Mouse (Mus musculus): Measurements from ENCODE around the gene Was.
"Not testable (repeated sequence)": the region's sequence is repeated elsewhere in the genome, so short reads cannot be mapped to it uniquely, and the experiment has no call there.

Gene Was

DNA sequence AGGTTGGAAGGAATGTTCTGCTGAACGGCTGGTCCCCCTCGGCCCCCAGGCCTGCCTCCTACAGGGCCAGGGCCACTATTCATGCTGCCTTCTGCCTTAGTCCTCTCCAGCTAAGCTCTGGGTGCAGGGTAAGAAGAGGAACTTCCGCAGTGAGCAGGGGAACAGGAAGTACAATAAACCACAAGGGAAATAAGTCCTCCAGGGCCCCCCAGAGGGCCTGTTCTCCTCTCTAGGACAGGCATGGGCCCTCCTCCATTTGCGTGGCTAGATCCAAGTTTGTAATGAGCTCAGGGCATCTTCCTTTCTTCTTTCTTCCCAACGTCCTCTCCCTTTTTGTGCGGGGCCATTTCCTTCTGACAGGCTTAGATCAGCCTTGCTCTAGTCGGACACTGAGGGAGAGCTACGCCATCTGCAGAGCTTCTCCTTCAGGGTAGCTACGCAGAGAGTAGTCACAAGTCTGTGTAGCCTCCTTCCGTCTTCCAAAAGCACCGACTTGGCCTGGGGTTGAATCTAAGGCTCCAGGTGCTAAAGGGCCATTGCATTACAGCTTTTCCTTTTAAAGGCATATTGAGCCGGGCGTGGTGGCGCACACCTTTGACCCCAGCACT, at the start of gene Was:
Gene Was, minus strand, starts transcription at position 153 of the 608 bp plus-strand sequence.
- DNase-seq (ENCODE audit: low spot score): no peak

GRCm38 (mm10) chrX:8139480-8139879, 49.2 kb upstream of the Was start:
- no peak for DNase-seq (ENCODE audit: low spot score)

GRCm38 (mm10) chrX:8135886-8136285, 45.6 kb upstream of the Was start:
- no peak for DNase-seq (ENCODE audit: low spot score)

DNA sequence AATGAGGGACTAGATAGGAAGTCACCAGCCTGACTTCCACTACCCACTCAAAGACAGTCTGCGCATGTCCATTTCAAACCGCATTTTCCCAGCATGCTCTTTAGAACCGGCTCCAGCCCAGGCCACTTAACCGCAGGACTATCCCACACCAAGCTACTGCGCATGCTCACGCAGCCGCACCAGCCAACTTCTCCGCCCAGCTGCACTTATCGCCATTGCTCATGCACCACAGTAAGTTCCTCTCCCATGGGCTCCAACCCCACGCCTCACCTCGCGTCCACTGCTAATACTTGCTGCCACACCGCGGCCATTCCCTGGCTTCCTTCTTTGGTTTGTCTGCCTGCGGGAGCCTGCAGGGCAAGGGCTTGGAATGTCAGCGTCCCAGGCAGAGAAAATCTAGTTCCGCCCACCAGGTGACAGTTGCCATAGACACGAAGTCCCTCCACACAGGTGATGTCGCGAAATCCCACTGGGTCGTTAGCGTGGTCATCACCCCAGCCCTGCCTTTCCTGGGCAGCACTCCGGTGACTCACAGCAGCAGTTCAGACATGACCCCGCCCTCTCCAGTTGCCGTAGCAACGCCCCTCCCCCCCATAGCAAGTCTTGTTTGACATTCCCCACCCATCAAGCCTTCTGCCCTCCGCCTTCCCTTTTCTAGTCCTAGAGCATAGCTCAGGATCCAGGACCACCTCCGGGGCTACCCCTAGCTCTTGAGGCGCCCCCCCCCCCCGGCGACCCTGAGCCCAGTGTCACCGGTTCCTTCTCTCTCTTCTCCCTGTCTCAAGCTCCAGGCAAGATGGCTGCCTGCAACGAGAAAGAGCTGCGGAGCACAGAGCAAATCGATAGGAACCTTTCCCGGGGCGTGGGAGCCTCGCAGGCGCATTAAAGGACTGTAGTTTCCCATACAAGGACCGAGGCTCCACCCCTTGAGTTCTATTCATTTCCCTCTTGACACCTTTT, 42.0 kb upstream of the Was start, which contains the start of gene Wdr13:
Gene Wdr13, minus strand, starts transcription at position 876 of the 960 bp plus-strand sequence.
- peak; percentile 73 for DNase-seq (ENCODE audit: low spot score)

DNA sequence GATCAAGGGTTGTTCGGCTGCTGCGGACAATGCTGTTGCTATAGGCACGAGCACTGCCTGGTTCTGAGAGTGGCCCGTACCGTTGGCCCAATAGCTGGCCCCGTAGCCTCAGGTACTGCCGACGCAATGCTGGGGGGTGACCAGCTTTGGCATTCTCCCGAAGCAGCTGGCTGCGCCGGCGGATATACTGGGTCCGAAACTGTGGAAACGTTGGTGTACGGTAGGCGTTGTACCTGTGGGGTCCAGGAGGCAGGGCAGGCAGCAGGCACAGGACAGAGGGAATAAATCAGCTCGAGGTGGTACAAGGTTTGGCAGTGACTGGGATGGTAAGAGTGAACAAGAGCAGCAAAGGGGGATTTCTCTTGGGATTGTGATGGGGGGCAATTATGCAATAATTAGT, 41.1 kb upstream of the Was start:
- DNase-seq (ENCODE audit: low spot score): no peak

DNA sequence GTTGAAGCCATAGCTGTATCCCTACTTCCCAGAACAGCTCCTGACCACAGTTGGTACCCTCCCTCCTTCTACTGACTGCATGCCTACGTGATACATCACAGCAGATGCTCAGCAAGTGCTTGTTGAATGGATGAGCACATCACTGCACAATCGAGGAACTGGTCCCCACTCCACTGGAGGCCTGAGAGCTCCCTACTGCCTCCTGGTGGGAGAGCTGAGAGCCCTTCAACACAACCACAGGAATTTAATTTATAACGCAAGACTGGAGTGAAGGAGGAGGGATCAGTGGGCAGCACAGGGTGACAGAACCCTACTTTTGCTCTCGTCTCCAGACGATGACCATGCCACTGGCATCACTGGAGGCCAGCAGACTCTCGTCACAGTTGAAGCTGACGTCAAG, 34.9 kb upstream of the Was start:
- no peak for DNase-seq (ENCODE audit: low spot score)

DNA sequence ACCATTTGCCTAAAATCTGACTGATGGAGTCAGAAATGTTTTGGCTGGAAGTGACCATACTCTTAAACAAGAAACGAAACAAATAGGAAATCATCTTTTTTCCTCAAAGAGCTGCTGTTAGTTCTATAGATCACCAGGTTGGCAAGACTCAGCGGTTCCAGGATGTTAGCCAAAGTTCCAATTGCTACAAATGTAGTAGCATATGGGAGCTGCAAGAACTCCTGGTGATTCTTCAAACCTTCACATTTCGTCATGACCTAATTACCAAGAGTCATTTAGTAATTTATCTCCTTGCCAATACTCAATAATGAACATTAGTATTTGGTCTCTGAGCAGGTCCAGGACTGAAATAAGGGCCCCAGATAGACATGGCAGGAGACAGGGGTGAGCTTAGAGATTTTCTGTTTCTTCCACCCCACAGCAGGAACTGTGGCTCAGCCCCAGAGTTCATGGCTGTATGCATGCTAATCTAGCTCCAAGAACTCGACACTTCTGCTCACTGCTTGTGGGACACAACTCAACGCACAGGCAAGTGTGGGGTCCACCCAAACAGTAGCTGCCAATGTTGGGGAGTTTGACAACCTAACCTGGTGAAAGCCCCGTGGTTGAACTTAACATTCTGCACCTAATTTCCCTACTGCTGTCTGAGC, 33.6 kb upstream of the Was start:
- DNase-seq (ENCODE audit: low spot score): no peak

DNA sequence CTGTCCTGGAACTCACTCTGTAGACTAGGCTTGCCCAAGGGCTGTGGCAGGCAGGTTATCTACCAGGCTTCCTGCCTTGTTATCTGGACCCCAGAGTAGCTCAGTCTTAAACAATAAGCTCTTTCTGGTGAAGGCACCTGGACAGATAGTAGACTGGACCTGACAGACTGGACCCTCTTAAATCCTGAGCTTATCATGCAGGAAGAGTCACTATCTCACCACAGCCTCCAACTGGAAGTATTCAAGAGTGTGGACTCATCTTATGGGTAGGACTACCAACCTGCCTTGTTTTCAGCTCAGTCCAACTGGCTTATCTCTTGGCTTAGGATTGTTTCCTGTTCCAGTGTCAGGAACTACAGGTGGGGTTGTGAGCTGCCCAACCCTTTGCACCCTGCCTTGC, 27.0 kb upstream of the Was start:
- no peak for DNase-seq (ENCODE audit: low spot score)

DNA sequence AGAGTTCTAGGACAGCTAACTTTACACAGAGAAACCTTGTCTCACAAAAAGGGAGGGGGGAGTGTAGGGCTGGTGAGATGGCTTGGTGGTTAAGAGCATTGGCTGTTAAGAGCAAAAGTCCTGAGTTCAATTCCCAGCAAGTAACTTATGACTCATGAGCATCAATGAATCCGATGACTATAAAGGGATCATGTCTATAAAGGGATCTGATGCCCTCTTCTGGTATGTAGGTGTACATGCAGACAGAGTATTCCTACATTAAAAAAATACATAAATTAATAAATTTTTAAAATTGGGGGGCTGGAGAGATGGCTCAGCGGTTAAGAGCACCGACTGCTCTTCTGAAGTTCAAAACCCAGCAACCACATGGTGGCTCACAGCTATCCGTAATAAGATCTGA, 25.0 kb upstream of the Was start:
- DNase-seq (ENCODE audit: low spot score): no peak

GRCm38 (mm10) chrX:8105019-8105418, 14.7 kb upstream of the Was start:
- DNase-seq (ENCODE audit: low spot score): no peak

DNA sequence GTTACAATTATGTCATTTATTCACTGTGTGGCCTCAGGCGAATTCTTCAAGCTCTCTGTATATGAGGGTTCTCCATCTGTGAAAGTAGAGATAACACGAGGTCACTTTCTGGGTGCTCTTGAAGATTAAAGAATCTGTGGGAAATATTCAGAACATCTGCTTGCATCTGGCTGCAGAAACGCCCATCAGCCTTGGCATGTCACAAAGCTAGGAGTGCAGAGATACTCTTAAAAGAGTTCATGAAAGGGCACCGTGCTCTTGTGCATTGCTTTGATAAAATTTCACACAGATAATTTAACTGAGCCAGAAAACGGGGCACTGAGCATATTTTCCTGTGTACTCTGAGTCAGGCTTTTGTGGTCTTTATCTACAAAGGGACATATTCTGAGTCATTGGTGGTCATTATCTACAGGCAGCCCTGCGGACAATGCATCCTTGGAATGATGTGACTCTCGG, 11.9 kb upstream of the Was start:
- no peak for DNase-seq (ENCODE audit: low spot score)

GRCm38 (mm10) chrX:8101017-8101416, 10.7 kb upstream of the Was start:
- DNase-seq (ENCODE audit: low spot score): no peak

GRCm38 (mm10) chrX:8099435-8099834, 9.1 kb upstream of the Was start:
- DNase-seq (ENCODE audit: low spot score): no peak

DNA sequence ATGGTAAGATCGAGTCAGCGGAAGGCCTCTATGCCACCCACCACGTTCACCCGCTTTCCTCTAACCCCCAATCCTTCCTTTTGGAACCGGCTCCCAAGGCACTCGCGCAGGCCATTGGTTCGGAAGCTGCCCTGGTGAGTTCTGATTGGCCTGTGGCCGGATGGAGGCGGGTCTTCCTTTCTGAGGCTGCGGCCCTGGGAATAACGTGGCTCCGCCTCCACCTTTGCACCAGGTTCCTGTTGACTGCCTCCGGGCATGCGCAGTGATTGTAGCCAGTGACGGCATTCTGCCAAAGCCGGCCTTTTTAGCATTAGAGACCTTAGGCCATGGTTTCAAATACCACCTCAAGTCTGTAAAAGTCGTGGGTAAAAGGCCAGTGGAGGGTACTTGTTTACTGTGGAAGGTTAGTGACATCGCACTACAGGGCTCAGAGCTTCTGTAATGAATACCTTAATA, 6.5 kb upstream of the Was start:
- peak; percentile 85 for DNase-seq (ENCODE audit: low spot score)

- peak; percentile 73 for DNase-seq (ENCODE audit: low spot score)
Measured at GRCm38 (mm10) chrX:8096068-8096786, 5.9 kb upstream of the Was start.

DNA sequence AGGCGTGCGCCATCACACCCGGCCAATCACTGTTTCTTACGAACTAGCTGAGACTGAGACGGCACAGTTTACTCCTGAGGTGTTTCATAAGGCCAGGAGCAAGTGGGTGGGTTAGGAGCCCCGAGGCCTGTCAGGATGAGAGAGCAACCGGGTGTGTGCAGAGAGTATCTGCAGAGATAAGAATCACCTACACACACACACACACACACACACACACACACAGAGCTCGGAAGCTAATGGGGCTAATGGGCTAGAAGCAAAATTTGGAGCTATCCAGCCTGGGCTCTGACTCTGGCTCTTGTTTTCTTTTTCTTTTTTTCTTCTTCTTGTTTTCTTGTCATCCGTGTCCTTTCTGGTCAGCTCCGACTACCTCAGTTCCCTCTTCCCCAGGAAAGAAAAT, 5.2 kb upstream of the Was start:
- DNase-seq (ENCODE audit: low spot score): no peak

DNA sequence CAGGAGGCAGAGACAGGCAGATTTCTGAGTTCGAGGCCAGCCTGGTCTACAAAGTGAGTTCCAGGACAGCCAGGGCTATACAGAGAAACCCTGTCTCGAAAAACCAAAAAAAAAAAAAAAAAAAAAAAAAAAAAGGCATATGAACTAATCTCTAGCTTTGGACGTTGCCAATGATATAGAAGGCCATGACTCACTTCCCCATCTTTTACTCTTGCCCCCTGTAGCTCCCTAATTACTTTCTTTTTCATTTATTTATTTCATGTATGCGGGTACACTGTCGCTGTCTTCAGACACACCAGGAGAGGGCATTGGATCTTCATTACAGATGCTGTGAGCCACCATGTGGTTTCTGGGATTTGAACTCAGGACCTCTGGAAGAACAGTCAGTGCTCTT, 653 bp upstream of the Was start:
- not testable (repeated sequence) for DNase-seq (ENCODE audit: low spot score)

DNA sequence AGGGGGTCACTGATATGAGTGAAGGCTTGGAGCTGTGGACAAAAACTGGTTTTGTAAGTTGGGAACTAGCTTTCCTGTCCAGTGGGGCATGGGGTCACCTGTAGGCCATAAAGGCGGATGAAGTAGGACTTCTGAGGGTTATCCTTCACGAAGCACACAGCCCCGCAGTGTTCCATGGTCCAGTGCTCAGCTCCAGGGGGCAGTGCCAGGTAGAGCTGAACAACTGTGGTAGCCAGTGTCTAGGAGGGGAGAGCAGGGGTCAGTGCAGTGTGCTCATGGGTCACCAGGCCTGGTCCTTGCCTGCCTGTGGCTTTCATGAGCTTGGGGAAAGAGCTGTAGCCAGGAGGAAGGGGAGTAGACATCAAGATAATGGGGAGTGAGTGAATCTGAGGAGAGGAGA, 552 bp downstream of the Was start:
- no peak for DNase-seq (ENCODE audit: low spot score)

GRCm38 (mm10) chrX:8085611-8086010, 4.7 kb downstream of the Was start:
- no peak for DNase-seq (ENCODE audit: low spot score)

GRCm38 (mm10) chrX:8084771-8085259, 5.5 kb downstream of the Was start:
- no peak for DNase-seq (ENCODE audit: low spot score)

- no peak for DNase-seq (ENCODE audit: low spot score)
Measured at GRCm38 (mm10) chrX:8075104-8075503, 15.2 kb downstream of the Was start.

Measured in urinary bladder, postnatal 25 days (tissue).